Mouse (Mus musculus) forebrain, embryonic 16.5 days (tissue): ENCODE measurements around the gene Defb36. TPM values are rescaled to one million over a fixed set of nuclear protein-coding genes. Genes with fewer than 3 reads are reported as not detected.

ENCODE experiments used
- ATAC-seq: fragments of 200-750 bp; cut with Nextera tagmentation; 2 replicates; pipeline ENCODE4 v1.8.0; 2017; ENCODE audit warnings: mild to moderate bottlenecking, moderate library complexity
- H3K27ac ChIP-seq: fragments of 300-500 bp; sonication (generic); 2 replicates; pipeline ENCODE4 v1.5.1; 2014; ENCODE audit warnings: low read length, control low read depth
- H3K27me3 ChIP-seq: fragments of 300-500 bp; sonication (generic); replicated peaks from 2 replicates; pipeline ENCODE4 v1.6.1; 2014; ENCODE audit warnings: low read length; ENCODE audit not compliant: control insufficient read depth, insufficient read depth
- H3K36me3 ChIP-seq: fragments of 300-500 bp; sonication (generic); 2 replicates; pipeline ENCODE4 v1.6.1; 2014; ENCODE audit not compliant: control insufficient read depth, insufficient read depth
- H3K4me1 ChIP-seq: fragments of 300-500 bp; sonication (generic); replicated peaks from 2 replicates; pipeline ENCODE4 v1.6.1; 2014; ENCODE audit warnings: low read length; ENCODE audit not compliant: control insufficient read depth, insufficient read depth
- H3K4me2 ChIP-seq: fragments of 300-500 bp; sonication (generic); 2 replicates; pipeline ENCODE4 v1.6.1; 2014; ENCODE audit warnings: mild to moderate bottlenecking, low read length, control low read depth
- H3K4me3 ChIP-seq: fragments of 300-500 bp; sonication (generic); replicated peaks from 2 replicates; pipeline ENCODE4 v1.5.1; 2014; ENCODE audit warnings: mild to moderate bottlenecking, low read length, control low read depth
- H3K9ac ChIP-seq: fragments of 300-500 bp; sonication (generic); replicated peaks from 2 replicates; pipeline ENCODE4 v1.6.1; 2014; ENCODE audit warnings: low read depth, low read length, control low read depth
- H3K9me3 ChIP-seq: fragments of 300-500 bp; sonication (generic); 2 replicates; pipeline ENCODE4 v1.6.1; 2016; ENCODE audit warnings: low read length; ENCODE audit not compliant: control insufficient read depth
- WGBS: fragments of 180-500 bp; shearing (Covaris S2); extraction: QIAGEN DNeasy Blood & Tissue Kit; methylation state at CpG from one replicate; pipeline ENCODE4 v1.1.7; 2014; 5-methylcytosine and 5-hydroxymethylcytosine counted together
- polyA plus RNA-seq: library from polyadenylated mRNA; unstranded; fragments of >200 nt; fragmentation: Nextera tagmentation; extraction: Ambion mirVana; gene quantifications from 2 replicates; pipeline ENCODE4 v1.2.1, GENCODE M21; 2015

Defb36 gene
- not detected in 2 replicates for polyA plus RNA-seq

DNA sequence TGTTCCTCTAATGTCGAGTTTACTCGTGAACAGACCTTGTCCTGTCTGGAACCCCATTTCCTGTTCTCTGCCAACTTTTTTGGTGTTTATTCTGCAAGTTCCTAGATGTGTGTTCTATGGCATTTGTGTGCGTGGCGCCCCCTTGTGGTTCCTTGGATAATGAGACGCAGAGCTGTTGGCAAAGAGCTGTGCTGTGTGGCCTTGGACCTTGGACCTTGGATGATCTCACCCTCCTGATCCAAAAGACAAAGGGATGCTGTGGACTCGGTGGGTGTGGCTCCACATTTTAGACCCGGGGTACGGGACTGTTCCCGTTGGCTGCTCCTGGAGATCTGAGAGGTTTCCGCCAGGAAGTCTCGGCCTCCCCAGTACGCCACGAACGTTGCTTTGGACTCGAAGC, at the start of gene Defb36:
Gene Defb36, plus strand, starts transcription at position 271 of the 400 bp plus-strand sequence.
- WGBS = 84% methylated on average over 15 of the region's 15 CpGs
- Histone ChIP-seq H3K9me3 (no peaks in the 10 kb centered on the region), H3K27me3 (no peaks in the 10 kb centered on the region), H3K27ac (no peak within 1 kb of the TSS), H3K9ac (no peak within 1 kb of the TSS), H3K4me2 (no peak within 1 kb of the TSS), H3K4me1 (no peaks in the 10 kb centered on the region), H3K36me3 (no peaks in the 10 kb centered on the region), H3K4me3 (no peak within 1 kb of the TSS)
- ATAC-seq = no peak

DNA sequence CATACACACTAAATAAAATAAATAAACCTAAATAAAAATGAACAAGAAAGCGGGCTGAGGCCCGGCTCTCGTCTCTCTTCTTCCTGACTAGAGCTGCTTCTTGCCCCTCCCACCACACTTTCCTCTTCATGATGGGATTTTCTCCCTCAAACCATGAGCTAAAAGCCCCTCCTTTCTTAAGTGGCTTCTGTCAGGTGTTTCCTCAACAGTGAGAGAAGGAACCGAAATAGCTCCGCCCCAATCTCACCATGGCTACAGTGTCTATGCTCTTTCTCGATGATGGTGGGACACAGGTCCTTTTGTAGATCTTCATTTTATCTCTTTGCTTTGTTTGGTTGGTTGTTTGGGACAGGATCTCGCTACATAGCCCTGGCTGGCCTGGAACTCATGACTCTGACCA, 47.5 kb upstream of the Defb36 start:
- Histone ChIP-seq H3K9ac (no peak overlapping the region), H3K4me1 (peaks cover 3% of the 10 kb centered on the region; the same call in 1 of the 2 replicates), H3K27me3 (no peaks in the 10 kb centered on the region), H3K27ac (no peak overlapping the region), H3K4me3 (no peak overlapping the region), H3K4me2 (no peak overlapping the region), H3K9me3 (no peaks in the 10 kb centered on the region), H3K36me3 (no peaks in the 10 kb centered on the region)
- WGBS = 92% methylated on average over 7 of the region's 7 CpGs
- ATAC-seq = no peak

DNA sequence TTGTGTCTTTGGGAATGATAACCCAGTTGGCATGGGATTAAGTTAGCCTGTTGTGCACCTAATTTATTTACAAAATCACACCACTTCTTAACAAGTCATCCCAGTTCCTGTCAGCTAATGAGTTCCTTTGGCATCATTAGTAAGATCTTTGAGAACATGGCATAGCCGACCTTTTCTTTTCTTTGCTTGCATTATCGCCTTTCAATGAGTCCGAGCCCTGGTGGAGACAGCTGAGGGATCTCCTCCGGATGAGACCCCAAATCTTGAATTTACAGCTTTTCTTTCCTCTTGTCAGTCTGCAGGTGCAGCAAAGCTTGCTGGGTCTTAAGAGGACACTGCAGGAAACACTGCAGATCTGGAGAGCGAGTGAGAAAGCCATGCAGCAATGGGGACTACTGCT, 35.1 kb upstream of the Defb36 start, which contains the start of gene Gm17416:
Gene Gm17416, plus strand, starts transcription at position 301 of the 400 bp plus-strand sequence.
- Histone ChIP-seq H3K27me3 (no peaks in the 10 kb centered on the region), H3K27ac (no peak within 1 kb of the TSS), H3K4me3 (no peak within 1 kb of the TSS), H3K9me3 (no peaks in the 10 kb centered on the region), H3K9ac (no peak within 1 kb of the TSS), H3K4me2 (no peak within 1 kb of the TSS), H3K36me3 (no peaks in the 10 kb centered on the region), H3K4me1 (no peaks in the 10 kb centered on the region)
- 74% methylated on average over 5 of the region's 5 CpGs for WGBS
- no peak for ATAC-seq

DNA sequence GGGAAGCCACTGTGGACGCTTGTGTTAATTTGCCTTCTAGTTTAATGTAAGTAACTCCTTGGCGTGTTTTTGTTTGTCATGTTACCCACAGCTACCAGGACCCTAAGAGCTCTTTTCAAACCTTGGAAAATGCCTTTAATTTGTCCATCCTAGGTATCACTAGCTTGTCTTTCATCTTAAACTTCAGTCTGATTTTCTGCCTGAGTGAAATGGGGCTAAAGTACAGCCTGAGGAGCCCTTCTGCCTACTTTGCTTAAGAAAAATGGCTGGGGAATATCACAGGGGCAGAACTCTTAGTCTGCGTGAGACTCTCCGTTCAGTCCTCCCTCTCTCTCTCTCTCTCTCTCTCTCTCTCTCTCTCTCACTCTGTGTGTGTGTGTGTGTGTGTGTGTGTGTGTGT, 34.2 kb upstream of the Defb36 start:
- no peak for ATAC-seq
- Histone ChIP-seq H3K27me3 (no peaks in the 10 kb centered on the region), H3K9me3 (no peaks in the 10 kb centered on the region), H3K36me3 (no peaks in the 10 kb centered on the region), H3K4me2 (no peak overlapping the region), H3K27ac (no peak overlapping the region), H3K9ac (no peak overlapping the region), H3K4me1 (no peaks in the 10 kb centered on the region), H3K4me3 (no peak overlapping the region)
- WGBS = 77% methylated on average over 4 of the region's 4 CpGs

DNA sequence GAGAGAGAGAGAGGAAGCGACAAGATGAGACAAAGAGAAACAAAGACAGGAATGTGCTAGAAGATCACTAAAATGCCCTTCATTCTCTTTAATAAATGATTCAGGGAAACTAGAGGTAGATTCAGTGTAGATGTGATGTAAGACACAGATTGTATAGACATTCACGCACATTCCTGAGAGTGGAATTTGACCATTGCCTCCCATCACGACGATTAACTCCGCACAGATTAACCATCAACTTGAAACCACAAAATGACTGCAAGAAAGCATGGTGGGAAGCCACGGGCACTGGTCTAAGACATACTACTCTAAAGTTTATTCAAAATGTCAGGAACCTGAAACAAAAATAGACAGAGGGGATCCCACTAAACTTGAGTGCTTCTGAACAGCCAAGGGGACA, 33.8 kb upstream of the Defb36 start:
- Histone ChIP-seq H3K4me3 (no peak overlapping the region), H3K9me3 (no peaks in the 10 kb centered on the region), H3K4me2 (no peak overlapping the region), H3K4me1 (no peaks in the 10 kb centered on the region), H3K36me3 (no peaks in the 10 kb centered on the region), H3K9ac (no peak overlapping the region), H3K27me3 (no peaks in the 10 kb centered on the region), H3K27ac (no peak overlapping the region)
- no peak for ATAC-seq
- WGBS = 82% methylated on average over 6 of the region's 6 CpGs

DNA sequence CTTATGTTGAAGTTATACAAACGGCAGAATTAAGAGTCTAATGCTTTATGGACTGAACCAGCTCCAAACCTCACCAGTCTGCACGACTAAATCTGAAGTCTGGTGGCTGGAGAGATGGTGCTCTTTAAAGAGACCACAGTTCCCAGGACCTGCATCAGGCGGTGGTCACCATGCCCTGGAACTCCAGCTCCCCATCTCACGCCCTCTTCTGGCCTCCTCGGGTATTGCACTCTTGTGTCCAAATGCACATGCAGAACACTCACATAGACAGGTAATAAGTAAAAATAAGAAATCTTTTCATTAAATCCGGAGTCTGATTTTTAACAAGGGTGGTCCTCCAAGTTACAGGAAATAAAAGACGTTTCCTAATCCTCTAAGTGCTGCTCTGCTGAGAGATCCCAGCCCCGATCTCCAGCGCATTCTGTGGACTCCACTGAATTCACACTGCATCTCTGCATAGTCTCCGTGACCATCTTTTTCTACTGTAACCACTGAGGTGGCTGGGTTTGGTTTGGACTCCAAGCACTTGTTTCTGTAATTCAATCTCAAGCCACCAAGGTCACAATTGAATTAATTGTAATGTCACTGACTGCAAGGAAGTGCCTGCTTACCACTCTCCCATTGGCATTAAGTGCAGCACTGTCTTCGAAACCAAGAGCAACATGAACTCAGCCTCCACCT, 31.9 kb upstream of the Defb36 start, which contains the start of gene Defb21:
Gene Defb21, plus strand, starts transcription at position 631 of the 681 bp plus-strand sequence.
- WGBS = 64% methylated on average over 11 of the region's 11 CpGs
- ATAC-seq = no peak

DNA sequence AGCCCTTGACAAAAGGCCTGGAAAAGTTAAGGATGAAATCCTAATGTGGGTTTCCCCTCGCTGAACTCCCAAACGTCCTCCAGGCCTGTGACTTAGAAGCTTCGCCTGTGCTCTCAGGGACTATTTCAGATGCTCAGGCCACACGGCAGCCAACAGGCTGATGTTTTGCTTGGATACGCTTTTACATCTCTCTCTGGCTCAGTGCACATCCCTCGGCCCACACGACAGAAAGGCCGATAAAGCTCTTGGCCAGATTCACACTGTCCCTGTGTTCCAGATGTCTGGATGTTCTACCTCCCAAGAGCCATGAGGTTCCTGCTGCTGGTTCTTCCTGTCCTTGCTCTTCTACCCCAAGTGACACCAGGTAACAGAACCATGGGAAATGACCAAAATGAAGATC, 30.6 kb upstream of the Defb36 start:
- no peak for ATAC-seq
- no peak overlapping the region for H3K4me3 ChIP-seq
- H3K9ac ChIP-seq = no peak overlapping the region
- 88% methylated on average over 8 of the region's 8 CpGs for WGBS
- no peak overlapping the region for H3K27ac ChIP-seq
- no peaks in the 10 kb centered on the region for H3K4me1 ChIP-seq
- no peaks in the 10 kb centered on the region for H3K27me3 ChIP-seq
- H3K9me3 ChIP-seq = no peaks in the 10 kb centered on the region
- H3K4me2 ChIP-seq = no peak overlapping the region
- H3K36me3 ChIP-seq = no peaks in the 10 kb centered on the region

More for the DNA sequence above, 31.9 kb upstream of the Defb36 start, which contains the start of gene Defb21:
- H3K27ac ChIP-seq = no peak within 1 kb of the TSS
- no peak within 1 kb of the TSS for H3K4me2 ChIP-seq
- no peaks in the 10 kb centered on the region for H3K4me1 ChIP-seq
- no peaks in the 10 kb centered on the region for H3K9me3 ChIP-seq
- H3K27me3 ChIP-seq = no peaks in the 10 kb centered on the region
- H3K36me3 ChIP-seq = no peaks in the 10 kb centered on the region
- H3K4me3 ChIP-seq = no peak within 1 kb of the TSS
- no peak within 1 kb of the TSS for H3K9ac ChIP-seq

DNA sequence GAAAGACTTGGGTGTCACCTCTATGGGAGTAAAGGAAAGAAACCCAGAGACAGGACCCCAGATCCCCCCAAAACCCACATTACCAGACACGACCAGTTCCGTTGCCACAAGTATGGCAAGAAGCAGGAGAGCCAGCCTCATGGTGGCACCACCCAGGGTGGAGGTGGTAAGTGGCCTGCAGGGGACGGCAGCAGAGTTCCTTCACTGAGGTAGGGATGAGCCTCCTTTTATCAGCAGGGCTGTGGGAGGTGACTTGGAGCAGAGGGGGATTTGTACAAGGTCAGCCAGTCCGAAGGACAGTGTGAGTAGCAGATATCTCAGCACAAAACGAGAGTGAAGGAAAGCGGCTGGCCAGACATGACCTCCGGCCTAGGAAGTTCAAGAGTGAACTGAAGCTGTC, 24.0 kb upstream of the Defb36 start, which contains the start of gene Defb19:
Gene Defb19, minus strand, starts transcription at position 206 of the 400 bp plus-strand sequence.
- Histone ChIP-seq H3K27me3 (no peaks in the 10 kb centered on the region), H3K9me3 (no peaks in the 10 kb centered on the region), H3K4me2 (no peak within 1 kb of the TSS), H3K36me3 (no peaks in the 10 kb centered on the region), H3K9ac (no peak within 1 kb of the TSS), H3K27ac (no peak within 1 kb of the TSS), H3K4me1 (no peaks in the 10 kb centered on the region), H3K4me3 (no peak within 1 kb of the TSS)
- WGBS = 79% methylated on average over 7 of the region's 7 CpGs
- no peak for ATAC-seq

DNA sequence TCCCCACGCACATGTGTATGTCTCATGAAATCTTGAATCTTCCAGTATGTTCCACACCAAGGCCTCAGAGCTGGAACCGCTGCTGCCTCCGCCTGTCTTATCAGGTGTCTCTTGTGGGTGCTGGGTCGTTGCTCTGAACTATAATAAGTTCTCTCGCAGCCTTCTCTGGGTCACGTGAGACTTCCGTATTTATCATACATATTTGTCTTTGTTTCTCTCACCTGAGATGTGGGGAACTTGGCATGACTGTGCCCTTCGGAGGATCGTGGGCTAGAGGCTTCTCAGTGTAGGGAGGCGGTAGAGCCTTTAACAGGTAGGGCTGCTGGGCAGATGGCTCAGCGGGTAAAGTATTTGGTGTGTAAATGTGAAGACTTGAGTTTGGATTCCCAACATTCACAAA, 23.5 kb upstream of the Defb36 start:
- WGBS = 91% methylated on average over 11 of the region's 11 CpGs
- Histone ChIP-seq H3K27ac (no peak overlapping the region), H3K9ac (no peak overlapping the region), H3K4me1 (no peaks in the 10 kb centered on the region), H3K36me3 (no peaks in the 10 kb centered on the region), H3K27me3 (no peaks in the 10 kb centered on the region), H3K9me3 (no peaks in the 10 kb centered on the region), H3K4me3 (no peak overlapping the region), H3K4me2 (no peak overlapping the region)
- no peak for ATAC-seq
